Mouse (Mus musculus): ENCODE results near the gene Ppm1a.

- TF ChIP-seq CTCF (IDR thresholded peaks at IDR 0.05; ENCODE audit: low read depth, low read length) (no peak), POLR2A (IDR thresholded peaks at IDR 0.05; ENCODE audit: extremely low read depth, insufficient read depth, low read length) (no peak)
These were observed 14.5 kb downstream of the Ppm1a start for GRCm38 (mm10) chr12:72771711-72772110.
